Mouse (Mus musculus) heart, adult 11 months (tissue): ENCODE data around the gene Lamtor3.
A peak's percentile ranks its signal among the peaks of the same experiment; 100 is the strongest.
"Not testable (repeated sequence)": the region's sequence is repeated elsewhere in the genome, so short reads cannot be mapped to it uniquely, and the experiment has no call there.

Experiments used
- DNase-seq: peaks from one replicate; pipeline ENCODE4 v3.0.0; 2022

The Lamtor3 gene

DNA sequence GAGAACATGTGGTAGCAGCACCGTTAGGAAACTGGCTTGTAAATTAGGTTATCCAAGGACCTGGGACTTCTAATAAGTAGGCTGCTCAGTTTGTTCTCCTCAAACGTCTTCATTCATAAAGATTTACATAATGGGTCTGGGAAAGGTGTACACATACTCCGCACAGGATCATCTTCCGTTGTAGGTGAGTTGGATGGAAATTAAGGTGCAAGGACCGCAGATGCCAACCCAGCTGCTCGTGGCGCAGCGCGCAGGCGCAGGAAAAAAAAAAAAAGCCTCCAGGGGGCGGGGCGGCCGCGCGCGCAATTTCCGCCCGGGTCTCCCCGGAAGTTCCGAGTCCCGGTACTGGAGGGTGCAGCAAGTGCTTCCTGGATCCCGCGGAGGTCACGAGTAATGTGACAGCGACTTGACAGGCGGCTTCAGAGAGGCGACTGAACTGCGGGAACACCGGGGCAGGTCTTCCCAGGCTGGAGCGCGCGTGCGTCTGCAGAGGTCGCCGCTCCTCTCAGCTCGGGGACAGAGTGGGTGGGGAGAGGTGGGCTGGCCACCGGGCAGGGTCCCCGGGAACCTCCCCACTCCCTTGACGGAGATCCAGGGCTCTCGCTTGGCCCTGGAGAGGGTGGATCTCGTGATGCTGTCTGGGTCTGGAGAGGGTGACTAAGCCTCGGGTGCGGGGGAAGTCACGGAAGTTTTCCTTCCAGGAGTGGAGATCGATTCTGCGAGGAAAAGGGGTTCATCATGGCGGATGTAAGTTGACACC is at the start of gene Lamtor3:
Gene Lamtor3 (plus strand): TSS at position 335 of the 760 bp plus-strand sequence.
- peak; percentile 99 for DNase-seq

DNA sequence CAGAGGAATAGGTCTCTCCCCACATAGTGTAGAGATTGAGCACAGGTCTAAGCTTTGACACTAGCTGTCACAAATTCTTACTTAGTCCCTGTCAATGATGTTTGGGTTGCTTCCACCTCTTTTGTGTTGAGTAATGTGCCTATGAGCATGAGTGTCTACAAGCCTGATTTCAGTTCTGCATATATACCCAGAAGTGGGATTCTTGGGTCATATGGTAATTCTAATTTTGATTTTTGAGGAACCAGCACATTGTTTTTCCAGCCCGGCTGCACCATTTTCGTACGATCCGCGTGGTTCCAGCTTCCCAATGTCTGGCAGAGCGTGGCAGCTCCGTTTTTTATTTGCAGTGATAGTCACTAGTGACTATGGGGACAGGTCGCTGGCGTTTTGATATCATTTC is 48.9 kb upstream of the Lamtor3 start:
- peak; percentile 96 for DNase-seq

DNA sequence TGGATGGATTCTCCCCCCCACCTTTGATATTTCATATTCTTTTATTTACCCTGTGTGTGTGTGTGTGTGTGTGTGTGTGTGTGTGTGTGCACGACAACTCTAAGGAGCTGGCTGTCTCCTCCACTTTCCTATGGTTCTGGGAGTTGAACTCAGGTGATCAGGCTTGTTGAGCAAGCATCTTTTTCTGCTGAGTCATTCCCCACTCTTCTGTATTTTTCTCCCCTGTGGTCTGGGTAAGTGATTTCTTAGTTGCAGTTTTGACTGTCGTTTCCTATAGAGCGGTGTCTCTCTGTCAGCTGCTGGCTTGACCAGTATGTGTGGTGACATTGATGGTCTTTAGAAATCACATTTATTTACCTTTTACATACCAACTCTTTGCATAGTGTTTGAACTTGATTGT is 39.0 kb upstream of the Lamtor3 start:
- DNase-seq: peak; percentile 49

DNA sequence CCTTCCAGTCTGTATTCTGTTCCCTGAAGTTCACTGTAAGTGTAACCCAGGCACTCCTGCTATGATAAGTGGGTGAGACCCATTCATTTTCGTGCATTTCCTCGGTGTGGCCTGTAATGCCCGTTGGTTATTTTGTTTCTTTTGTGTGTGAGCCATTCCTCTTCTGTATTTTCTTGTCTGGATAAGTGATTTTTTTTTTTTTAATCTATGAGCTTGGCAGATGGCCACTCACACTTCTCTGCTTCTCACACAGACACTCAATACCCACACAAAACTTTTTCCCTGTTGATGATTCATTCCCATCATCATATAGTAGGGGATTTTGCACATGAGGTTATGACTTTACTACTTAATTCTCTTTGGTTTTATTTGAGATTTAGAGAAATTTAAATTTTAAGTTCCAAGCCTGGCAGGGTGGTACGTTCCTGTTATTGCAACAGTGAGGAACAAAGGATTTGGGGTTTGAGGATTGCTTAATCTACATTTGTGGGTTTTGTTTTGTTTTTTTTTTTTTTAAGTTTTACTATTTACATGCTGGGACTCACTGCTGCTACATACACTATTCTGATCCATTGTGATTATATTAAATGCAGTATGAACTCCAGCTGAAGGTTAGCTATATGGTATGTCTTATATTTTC is 38.1 kb upstream of the Lamtor3 start:
- DNase-seq: peak; percentile 4

DNA sequence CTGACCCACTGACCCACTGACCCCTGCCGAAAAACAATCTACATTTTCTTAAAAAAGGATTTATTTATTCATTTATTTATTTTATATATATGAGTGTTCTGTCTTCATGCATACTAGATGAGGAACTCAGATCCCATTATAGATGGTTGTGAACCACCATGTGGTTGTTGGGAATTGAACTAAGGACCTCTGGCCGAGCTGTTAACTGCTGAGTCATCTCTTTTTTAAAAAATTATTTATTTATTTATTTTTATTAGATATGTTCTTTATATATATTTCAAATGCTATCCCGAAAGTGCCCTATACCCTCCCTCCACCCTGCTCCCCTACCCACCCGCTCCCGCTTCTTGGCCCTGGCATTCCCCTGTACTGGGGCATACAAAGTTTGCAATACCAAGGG is 37.2 kb upstream of the Lamtor3 start:
- peak; percentile 64 for DNase-seq

DNA sequence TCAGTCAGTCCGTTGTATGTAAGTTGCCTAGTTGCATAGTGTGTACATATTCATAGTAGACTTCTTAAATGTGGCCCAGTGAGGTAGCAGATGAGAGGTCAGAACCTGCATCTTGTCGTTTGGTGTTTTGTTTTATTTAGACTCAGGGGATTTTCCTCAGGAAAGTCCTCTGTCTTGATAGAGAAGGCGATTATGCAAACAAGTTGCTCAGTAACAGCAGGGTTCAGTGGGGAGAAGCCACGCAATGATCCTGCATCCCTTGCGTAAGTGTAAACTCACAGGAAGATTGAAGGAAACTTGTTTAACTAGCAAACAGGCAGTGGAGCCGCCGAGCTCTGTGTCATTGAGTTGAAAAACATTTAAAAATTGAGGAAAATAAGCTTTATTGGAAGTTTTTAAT is 30.3 kb upstream of the Lamtor3 start:
- DNase-seq: peak; percentile 9

DNA sequence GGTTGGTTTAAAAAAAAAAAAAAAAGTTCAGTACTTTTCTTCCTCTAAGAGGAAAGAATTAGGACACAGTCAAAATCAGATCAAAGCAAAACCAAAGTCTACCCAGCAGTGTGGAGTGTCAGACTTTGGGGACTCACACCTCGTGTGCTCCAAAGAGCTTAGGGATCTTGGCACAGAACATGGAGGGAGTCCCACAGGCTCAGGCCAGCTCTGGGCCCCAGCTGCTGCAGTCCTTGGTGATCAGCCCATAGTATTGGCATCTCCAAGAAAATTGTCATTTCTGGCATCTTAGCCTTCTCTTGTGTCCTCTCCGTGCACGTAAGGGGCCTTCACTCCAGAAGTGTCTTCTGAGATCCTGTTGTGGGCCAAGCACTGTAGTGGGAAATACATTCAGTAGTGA is 27.2 kb upstream of the Lamtor3 start:
- peak; percentile 84 for DNase-seq

DNA sequence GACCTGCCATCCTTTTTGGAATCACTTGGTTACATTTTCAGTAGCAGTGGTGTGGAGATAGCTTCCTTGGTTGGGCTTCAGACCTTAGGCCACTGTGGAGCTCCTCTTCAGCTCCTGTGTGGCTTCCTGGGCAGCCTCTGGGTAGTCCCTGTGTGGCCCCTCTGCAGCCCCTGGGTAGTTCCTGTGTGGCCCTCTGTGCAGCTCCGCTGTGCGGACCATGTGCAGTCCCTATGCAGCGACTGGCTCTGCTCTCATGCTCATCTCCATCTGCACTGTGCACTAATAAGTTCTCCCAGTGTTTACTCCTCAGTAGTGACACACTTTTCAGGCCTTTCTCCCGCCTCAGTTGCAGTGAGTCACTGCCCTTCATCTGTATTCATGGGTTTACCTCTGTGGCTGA is 26.2 kb upstream of the Lamtor3 start:
- DNase-seq: peak; percentile 25

DNA sequence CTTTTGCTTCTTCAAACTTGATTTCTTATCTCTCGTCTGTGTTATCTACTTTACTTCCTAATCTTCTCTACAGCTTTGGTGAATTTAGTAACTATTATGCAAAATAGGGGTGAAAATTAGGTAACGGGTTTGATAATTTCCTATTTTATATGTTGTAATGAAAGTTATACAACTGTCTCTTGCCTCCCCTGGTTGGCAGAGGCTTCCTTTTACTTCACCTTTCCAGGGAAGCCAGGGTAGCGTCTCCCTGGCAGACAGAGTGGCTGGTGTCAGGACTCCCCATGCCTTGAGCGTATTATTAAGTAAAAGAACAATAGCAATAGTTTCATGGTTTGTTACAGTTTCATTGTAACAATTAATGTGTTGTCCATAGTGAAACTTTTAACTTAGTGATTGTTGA is 24.5 kb upstream of the Lamtor3 start:
- DNase-seq: peak; percentile 27

DNA sequence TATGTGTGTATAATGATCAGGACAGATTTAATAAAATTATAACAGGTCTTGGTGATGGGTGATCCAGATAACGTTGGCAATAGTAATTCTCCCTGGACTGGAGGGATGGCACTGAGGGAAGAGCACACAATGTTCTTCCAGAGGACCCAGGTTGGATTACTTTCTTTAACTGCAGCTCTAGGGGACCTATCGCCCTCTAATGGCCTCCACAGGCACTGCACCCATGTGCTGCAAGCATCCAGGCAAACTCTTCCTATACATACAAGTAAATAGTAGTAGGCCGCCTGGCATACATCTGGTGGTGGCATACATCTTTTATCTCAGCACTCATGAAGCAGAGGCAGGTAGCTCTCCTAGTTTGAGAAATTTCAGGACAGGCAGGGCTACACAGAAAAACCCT is 23.1 kb upstream of the Lamtor3 start:
- peak; percentile 46 for DNase-seq

DNA sequence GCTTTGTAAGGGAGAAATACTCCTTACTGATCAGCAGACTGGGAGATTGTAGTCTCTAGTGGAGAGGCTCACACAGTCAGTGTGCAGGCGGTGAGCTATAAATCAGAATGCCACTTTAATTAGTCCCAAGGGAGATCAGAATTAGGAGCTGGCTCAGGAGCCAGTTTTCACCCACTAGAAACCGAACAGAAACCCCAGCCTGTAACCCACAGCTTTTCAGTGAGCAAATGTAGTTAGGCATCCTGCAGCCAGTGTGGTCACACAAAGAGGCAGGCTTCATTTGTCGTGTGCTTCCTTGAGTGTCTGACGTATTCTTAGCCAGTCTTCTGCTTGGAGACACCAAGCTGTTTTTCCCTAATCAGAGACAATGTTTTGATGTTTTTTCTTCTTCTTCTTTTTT is 21.9 kb upstream of the Lamtor3 start:
- DNase-seq: peak; percentile 61

DNA sequence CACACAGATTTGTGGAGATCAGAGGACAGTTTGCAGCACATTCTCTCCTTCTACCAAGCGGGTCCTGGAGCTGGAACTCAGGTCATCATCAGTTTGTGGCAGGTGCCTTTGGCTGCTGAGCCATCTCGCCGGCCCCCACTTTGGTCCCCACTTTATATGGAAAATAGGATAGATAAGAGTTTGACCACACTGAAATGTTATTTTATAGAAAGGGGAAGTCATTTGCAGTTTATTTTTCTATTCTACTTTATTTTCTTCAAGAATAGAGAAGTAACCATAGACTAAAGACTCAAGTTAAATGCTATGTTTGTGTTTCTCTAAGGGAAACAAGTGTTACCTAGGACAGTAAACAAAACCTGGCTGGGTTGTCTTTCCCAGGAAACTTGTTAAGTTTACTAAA is 21.4 kb upstream of the Lamtor3 start:
- DNase-seq: peak; percentile 79

DNA sequence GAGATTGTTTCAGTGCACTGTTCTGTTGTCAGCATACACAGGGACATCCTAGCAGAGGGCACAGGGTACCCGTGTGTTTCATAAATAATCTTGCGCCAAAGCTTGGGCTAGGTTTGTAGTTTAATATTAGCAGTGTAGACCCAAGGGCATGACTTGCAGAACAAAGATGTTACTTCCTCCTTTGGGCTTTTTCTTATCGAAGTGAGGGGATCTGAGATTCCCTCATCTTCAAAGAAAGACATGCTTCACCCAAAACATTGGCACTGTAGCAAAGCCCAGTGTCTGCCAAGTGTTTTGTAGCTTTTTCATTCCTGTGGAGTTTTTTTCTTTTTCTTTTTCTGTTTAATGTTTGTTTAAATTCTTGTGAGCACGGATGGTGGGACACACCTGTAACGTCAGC is 20.6 kb upstream of the Lamtor3 start:
- DNase-seq: no peak

DNA sequence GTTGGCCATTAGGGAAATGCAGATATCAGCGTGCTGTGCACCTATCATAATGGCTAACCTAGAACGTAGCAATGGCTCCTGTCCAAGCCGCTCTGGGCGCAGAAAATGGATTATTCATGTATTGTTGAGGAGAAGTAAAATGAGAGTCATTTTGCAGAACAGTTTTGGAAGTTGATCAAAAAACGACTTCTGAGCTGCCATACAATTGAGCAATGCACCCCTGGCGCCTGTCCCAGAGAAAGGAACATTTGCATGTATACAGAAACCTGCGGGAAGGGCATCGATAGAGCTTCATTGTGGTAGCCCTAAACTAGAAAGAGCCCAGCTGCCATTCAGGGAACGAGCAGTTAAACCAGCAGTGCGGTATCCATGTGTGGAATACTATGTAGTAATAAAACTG is 18.2 kb upstream of the Lamtor3 start:
- DNase-seq: peak; percentile 25

DNA sequence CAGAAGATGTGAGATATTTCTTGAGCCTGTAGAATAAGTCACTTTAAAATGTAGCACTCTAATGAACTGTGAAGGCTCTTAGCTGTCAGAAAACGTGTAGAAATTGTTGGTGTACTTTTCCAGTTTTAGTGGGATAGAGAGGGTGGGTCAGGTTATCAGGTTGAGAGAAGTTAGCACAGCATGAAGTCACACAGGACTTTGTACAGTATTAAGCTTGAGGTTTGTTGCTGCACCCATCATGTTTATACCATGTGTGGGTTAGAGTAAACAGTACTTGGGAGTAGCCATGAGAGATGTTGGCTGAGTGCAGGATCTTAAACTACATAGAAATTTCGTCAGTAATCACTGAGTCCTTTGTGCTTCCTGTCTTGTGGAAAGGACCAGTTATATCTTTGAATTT is 5.2 kb upstream of the Lamtor3 start:
- no peak for DNase-seq

DNA sequence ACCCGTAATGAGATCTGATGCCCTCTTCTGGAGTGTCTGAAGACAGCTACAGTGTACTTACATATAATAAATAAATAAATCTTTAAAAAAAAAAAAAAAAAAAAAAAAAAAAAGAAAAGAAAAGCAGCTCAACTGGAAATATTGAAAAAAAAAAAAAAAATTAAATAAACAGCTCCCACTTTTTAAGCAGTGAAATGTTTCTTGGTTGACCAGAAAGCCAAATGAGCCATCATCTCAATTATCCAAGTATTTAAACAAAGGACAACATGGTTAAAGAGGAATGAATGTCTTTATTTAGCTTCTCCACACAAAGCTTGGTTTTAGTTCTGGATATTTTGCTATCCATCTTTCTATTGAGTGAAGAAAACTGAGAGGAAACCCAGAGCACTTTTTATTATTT is 3.7 kb upstream of the Lamtor3 start:
- DNase-seq: not testable (repeated sequence)

DNA sequence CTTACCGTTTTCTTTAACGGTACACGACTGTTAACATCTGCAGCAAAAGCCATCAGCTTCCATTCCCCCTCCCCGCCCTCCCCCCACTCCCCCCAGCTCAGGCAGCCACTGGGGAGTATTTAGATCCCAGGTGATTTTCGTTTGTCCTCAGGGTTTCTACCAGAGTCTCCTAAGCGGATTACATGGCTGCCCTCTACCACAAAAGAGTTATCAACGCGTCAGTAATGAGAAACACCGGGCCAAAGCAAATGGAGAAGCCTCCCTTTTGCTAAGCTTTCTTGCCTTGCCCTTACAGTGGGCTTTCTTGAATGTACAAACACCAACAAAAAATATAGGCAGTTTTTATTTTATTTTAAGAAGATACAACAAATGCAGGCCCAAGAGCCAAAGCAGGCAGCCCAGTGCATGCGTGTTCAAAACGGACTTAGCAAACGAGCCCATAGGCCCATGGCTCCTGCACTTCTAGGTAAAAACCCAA is 573 bp upstream of the Lamtor3 start:
- DNase-seq: peak; percentile 76

DNA sequence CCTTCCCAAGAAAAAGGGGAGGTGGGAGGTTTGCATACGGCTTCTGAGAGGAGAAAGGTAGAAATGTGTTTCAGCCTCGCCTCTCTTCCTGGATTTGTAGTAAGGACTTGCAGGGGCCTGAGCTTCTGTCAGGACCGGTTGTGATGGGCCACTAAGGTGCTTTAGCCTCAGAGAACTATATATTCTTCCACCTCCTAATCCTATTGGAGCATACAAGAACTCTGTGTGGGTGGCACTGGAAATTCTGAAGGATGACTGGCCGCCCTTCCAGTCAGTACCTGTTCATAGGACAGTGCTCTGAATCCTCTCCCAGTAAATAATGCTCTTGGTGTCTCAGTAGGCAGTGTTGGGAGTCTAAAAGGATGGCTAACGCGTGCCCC is 616 bp downstream of the Lamtor3 start:
- peak; percentile 71 for DNase-seq

DNA sequence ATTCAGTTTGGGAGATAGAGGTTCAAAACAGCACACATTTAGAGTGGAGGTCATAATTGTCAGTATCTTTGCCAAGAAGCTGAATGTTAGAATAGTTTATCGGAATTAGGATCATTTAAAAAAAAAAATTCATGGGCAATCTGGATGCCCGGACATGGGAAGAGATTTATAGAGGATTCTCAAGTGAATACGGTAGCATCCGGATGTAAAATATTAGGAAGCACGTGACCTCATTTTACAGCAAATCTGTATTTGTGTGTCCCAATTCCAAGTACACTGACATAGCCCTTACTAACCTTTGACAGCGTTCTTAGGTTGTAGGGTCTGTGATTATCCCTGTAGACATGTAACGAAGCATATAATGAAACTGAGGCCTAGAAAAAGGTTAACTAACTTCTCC is 1.1 kb downstream of the Lamtor3 start:
- DNase-seq: no peak

DNA sequence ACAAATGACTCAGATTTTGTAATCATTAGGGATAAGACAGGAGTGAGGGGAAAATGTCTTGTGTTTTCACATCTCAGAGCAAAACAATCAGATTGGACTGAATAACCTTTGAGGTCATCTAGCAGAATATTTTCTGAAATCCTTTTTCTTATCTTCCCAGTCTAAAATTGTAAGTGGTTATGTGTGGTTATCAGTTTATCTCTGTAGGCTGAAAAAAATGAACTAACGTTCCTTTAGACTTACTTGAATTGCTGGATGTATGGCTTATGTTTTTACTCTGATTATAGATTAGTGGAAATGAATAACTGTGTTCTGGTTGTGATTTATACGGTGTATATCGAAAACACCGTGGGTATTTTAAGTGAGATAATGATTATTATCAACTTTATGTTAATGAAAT is 2.3 kb downstream of the Lamtor3 start:
- DNase-seq: no peak

DNA sequence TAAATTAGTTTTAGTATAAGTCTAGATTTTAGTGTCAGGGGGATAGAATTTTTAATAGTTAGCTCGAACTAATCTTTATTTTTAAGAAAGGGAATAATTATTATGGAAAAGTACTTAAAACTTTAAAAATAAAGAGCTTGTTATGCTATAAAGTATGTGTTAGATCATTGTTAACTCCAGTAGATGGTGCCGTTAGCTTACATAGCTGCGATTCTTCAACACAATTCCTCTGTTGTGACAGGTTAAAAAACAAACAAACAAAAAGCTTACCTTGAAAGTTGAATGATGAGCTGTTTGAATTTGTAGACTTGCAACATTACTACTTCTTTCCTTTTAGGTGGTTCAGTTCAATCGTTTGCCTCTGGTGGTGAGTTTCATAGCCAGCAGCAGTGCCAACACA is 8.7 kb downstream of the Lamtor3 start:
- no peak for DNase-seq

DNA sequence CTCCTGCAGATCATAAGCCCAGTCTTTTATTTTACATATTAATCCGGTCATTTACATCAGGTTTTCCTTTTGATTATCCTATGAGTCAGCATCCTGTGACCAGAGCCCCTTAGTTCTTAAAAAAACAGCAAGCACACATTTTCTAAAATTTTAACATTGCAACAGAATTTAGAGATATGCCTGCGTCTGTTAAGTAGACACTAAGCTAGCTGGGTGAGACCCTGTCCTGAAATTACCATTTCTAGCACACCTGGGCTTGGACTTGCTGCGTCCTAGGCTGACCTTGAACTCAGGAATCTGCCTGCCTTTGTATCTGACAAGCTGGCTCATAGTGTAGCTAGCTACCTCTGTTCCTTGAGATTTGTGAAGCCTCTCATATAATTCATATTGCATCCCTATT is 11.6 kb downstream of the Lamtor3 start:
- no peak for DNase-seq

DNA sequence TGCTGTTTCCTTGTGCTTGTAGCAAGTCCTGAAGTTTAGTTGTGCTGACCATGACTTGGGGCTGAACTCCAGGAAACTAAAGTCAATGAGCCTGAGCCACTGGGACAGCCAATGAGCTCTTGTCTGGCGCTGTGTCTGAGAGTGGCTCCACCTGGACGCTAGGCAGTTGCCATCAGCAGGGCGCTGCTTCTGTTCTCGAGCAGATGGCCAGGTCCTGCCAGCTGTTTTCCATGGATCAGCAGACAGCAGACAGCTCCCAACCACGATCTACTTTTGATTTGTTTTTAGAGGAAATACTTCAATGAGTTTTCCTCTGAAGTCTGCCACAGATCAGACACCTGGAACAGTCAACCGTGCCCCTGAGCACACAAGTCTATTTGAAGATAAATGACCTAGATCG is 14.4 kb downstream of the Lamtor3 start:
- no peak for DNase-seq

DNA sequence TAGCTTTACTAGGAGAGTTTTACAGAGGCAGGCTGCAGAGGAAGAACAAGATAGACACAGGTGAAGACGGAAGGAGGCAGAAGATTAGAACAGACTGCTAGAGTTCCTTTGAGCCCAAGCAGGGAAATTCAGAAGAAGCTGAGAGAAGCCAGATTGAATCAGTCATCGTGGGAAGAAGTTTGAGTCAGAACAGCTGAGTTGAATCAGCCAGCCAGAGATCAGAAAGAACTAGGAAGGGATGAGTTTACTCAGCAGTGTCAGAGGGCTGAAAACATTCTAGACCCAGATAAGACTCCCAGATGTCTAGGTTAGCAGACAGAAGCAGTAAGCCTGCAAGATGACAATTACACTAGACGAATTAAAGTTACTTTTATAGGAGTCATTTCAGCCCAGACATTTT is 15.7 kb downstream of the Lamtor3 start:
- DNase-seq: no peak
